Mouse (Mus musculus) layer of hippocampus, postnatal 25 days (tissue): ENCODE data around the gene Gm21731. TPM values are rescaled to one million over a fixed set of nuclear protein-coding genes. Genes with fewer than 3 reads are reported as not detected.
"Not testable (repeated sequence)": the region's sequence is repeated elsewhere in the genome, so short reads cannot be mapped to it uniquely, and the experiment has no call there.

Experiments
- DNase-seq, 2 experiments: peaks; one replicate each; pipeline ENCODE4 v3.0.0; 2022; ENCODE audit warnings: mixed read lengths in 2 of 2, low spot score in 1 of 2; ENCODE audit errors: extremely low spot score in 1 of 2
- total RNA-seq, 2 experiments: library from RNA; stranded (reverse); gene quantifications; 2 replicates each; pipeline ENCODE4 v1.2.3; 2021

Gm21731 gene
- not detected for total RNA-seq

GRCm38 (mm10) chr13:120238811-120239210 is at the start of gene Gm21731:
TSS of gene Gm21731 (plus strand) at chr13:120239111.
- not testable (repeated sequence) for DNase-seq

GRCm38 (mm10) chr13:120196189-120196821 is 42.6 kb upstream of the Gm21731 start:
- DNase-seq = not testable (repeated sequence)

GRCm38 (mm10) chr13:120215847-120216246 is 23.1 kb upstream of the Gm21731 start, which contains the start of gene Gm21762:
TSS of gene Gm21762 (minus strand) at chr13:120215947.
- DNase-seq = not testable (repeated sequence)

- not testable (repeated sequence) for DNase-seq
These were observed 18.0 kb upstream of the Gm21731 start for GRCm38 (mm10) chr13:120220922-120221321.

GRCm38 (mm10) chr13:120223012-120223659 is 15.8 kb upstream of the Gm21731 start:
- DNase-seq = not testable (repeated sequence)

GRCm38 (mm10) chr13:120231798-120232197 is 7.1 kb upstream of the Gm21731 start:
- not testable (repeated sequence) for DNase-seq

GRCm38 (mm10) chr13:120232447-120233049 is 6.4 kb upstream of the Gm21731 start:
- DNase-seq = not testable (repeated sequence)

- not testable (repeated sequence) for DNase-seq
These were observed 12.5 kb downstream of the Gm21731 start for GRCm38 (mm10) chr13:120251208-120251924.

GRCm38 (mm10) chr13:120258817-120259658 is 20.1 kb downstream of the Gm21731 start:
- DNase-seq = not testable (repeated sequence)

GRCm38 (mm10) chr13:120259718-120260117 is 20.8 kb downstream of the Gm21731 start:
- not testable (repeated sequence) for DNase-seq

- DNase-seq = not testable (repeated sequence)
These were observed 24.0 kb downstream of the Gm21731 start, which contains the start of gene AF067061 for GRCm38 (mm10) chr13:120262870-120263269. TSS of gene AF067061 (plus strand) at chr13:120263114.

- not testable (repeated sequence) for DNase-seq
These were observed 38.9 kb downstream of the Gm21731 start for GRCm38 (mm10) chr13:120277837-120278236.

GRCm38 (mm10) chr13:120278784-120279183 is 39.9 kb downstream of the Gm21731 start:
- no peak for DNase-seq

Other genes with a start within 250 kb of the Gm21731 start
- gene Gm36079, start 212.1 kb upstream of the Gm21731 start, total RNA-seq = not detected
- gene Gm21188, start 186.9 kb upstream of the Gm21731 start, total RNA-seq = not detected
- not detected for gene Gm20767, start 98.9 kb upstream of the Gm21731 start, total RNA-seq
- gene Gm21818, start 66.7 kb upstream of the Gm21731 start, total RNA-seq = not detected
- gene Gm21762, start 23.2 kb upstream of the Gm21731 start, total RNA-seq = not detected
- not detected for gene AF067061, start 24.0 kb downstream of the Gm21731 start, total RNA-seq
- gene BC147527, start 61.3 kb downstream of the Gm21731 start, total RNA-seq = not detected
- gene Tcstv3, start 77.8 kb downstream of the Gm21731 start, total RNA-seq = not detected